Mouse (Mus musculus): ENCODE data around the gene Cdkn1a.

GRCm38 (mm10) chr17:29072701-29073307, 18.0 kb upstream of the Cdkn1a start:
- TF ChIP-seq CTCF (IDR thresholded peaks at IDR 0.05; ENCODE audit: borderline replicate concordance, control insufficient read depth, extremely low read depth, insufficient read depth, low read length, poor library complexity) (no peak), POLR2A (IDR thresholded peaks at IDR 0.05; ENCODE audit: control insufficient read depth, extremely low read depth, insufficient read depth, low read length, poor library complexity) (no peak)
